Mouse (Mus musculus) lung, adult 2 months (tissue): ENCODE data around the gene Gm3417.

Experiments used
- CTCF ChIP-seq: fragments of 200-500 bp; IDR thresholded peaks from 2 replicates; pipeline ENCODE4 v1.5.1; 2011; ENCODE audit warnings: mild to moderate bottlenecking, low read length, control low read depth; ENCODE audit not compliant: insufficient read depth
- POLR2A ChIP-seq: fragments of 200-500 bp; IDR thresholded peaks from 2 replicates; pipeline ENCODE4 v1.6.1; 2011; ENCODE audit warnings: low read depth, mild to moderate bottlenecking, control low read depth, low read length, borderline replicate concordance; ENCODE audit errors: extremely low read depth

- TF ChIP-seq POLR2A (no peak), CTCF (no peak)
Observed at GRCm38 (mm10) chr17:14953452-14953851, 25.1 kb downstream of the Gm3417 start.
